Mouse (Mus musculus): ENCODE measurements around the gene Nvl. TPM values are rescaled to one million over a fixed set of nuclear protein-coding genes. Genes with fewer than 3 reads are reported as not detected.

The Nvl gene
- total RNA-seq, 2 experiments from 2014 or later: 7.3 to 7.8 TPM

GRCm38 (mm10) chr1:181084021-181084420 is 60.0 kb downstream of the Nvl start:
- DNase-seq: no peak
- intact Hi-C loops (cut with DNase I): no loop called here

GRCm38 (mm10) chr1:181073075-181073474 is 70.9 kb downstream of the Nvl start:
- intact Hi-C loops (cut with DNase I): no loop called here
- DNase-seq: no peak

GRCm38 (mm10) chr1:181069671-181070070 is 74.3 kb downstream of the Nvl start:
- intact Hi-C loops (cut with DNase I): no loop called here
- no peak for DNase-seq

GRCm38 (mm10) chr1:181068344-181068743 is 75.7 kb downstream of the Nvl start:
- intact Hi-C loops (cut with DNase I): no loop called here
- DNase-seq: no peak

GRCm38 (mm10) chr1:181064648-181065047 is 79.4 kb downstream of the Nvl start:
- intact Hi-C loops (cut with DNase I): no loop called here
- DNase-seq: no peak

GRCm38 (mm10) chr1:181063991-181064390 is 80.0 kb downstream of the Nvl start:
- DNase-seq: no peak
- intact Hi-C loops (cut with DNase I): no loop called here

GRCm38 (mm10) chr1:181061784-181062485 is 82.1 kb downstream of the Nvl start:
- intact Hi-C loops (cut with DNase I): no loop called here
- DNase-seq: no peak

- DNase-seq: no peak
- intact Hi-C loops (cut with DNase I): no loop called here
These were observed 91.1 kb downstream of the Nvl start for GRCm38 (mm10) chr1:181052898-181053297.

GRCm38 (mm10) chr1:181050937-181051336 is 93.1 kb downstream of the Nvl start, which contains the start of gene 9130409I23Rik:
Gene 9130409I23Rik, plus strand, starts transcription at chr1:181051237.
- intact Hi-C loops (cut with DNase I): no loop called here

GRCm38 (mm10) chr1:181049328-181049842 is 94.6 kb downstream of the Nvl start:
- intact Hi-C loops (cut with DNase I): loop anchor here (5.0 kb wide), 1 partner anchor 152 kb away; no protein-coding TSS in a partner anchor
- DNase-seq: no peak

More at GRCm38 (mm10) chr1:181050937-181051336, 93.1 kb downstream of the Nvl start, which contains the start of gene 9130409I23Rik:
- no peak for DNase-seq

- intact Hi-C loops (cut with DNase I): loop anchor here (5.0 kb wide), 1 partner anchor 150 kb away; no protein-coding TSS in a partner anchor
- no peak for DNase-seq
These were observed 96.5 kb downstream of the Nvl start for GRCm38 (mm10) chr1:181047520-181047919.

GRCm38 (mm10) chr1:181039652-181040051 is 104.4 kb downstream of the Nvl start:
- no peak for DNase-seq
- intact Hi-C loops (cut with DNase I): loop anchor here (1.0 kb wide), 2 partner anchors 47 to 51 kb away; no protein-coding TSS in a partner anchor

GRCm38 (mm10) chr1:181037623-181038022 is 106.4 kb downstream of the Nvl start:
- intact Hi-C loops (cut with DNase I): no loop called here
- DNase-seq: no peak

Other genes with a start within 250 kb of the Nvl start
- 10 to 100 TPM; 10.9 to 12.7 TPM for gene Pycr2, start 239.9 kb downstream of the Nvl start, total RNA-seq (2021)
- gene Lefty1, start 209.2 kb downstream of the Nvl start, total RNA-seq (2021): under 1 TPM in 1 of 2 experiments, not detected in 1; 0.25 TPM
- gene Tmem63a, start 201.9 kb downstream of the Nvl start, total RNA-seq (2021): 10 to 100 TPM; 12.4 to 13.3 TPM
- 10 to 100 TPM; 10.9 to 16.6 TPM for gene Ephx1, start 123.3 kb downstream of the Nvl start, total RNA-seq (2021)
- gene 9130409I23Rik, start 93.0 kb downstream of the Nvl start, total RNA-seq (2021): not detected
- gene Cnih4, start 489 bp upstream of the Nvl start, total RNA-seq (2021): 10 to 100 TPM; 32.2 to 32.7 TPM
- gene Wdr26, start 67.8 kb upstream of the Nvl start, total RNA-seq (2021): 100 to 1,000 TPM in 1 of 2 experiments, 10 to 100 TPM in 1; 96.7 to 105 TPM
- not detected for gene Cnih3, start 208.4 kb upstream of the Nvl start, total RNA-seq (2021)